Mouse (Mus musculus) frontal cortex, adult 2 months (tissue): ENCODE measurements around the gene Ptpro. TPM values are rescaled to one million over a fixed set of nuclear protein-coding genes. Genes with fewer than 3 reads are reported as not detected.
A peak's percentile ranks its signal among the peaks of the same experiment; 100 is the strongest.

ENCODE experiments used
- DNase-seq, 2 experiments: peaks; one replicate each; pipeline ENCODE4 v3.0.0; 2022; ENCODE audit warnings: low spot score in 1 of 2; ENCODE audit errors: extremely low spot score in 1 of 2
- polyA plus RNA-seq: library from polyadenylated mRNA; depleted of rRNA; stranded (reverse); fragments of >200 nt; gene quantifications from 2 replicates; pipeline ENCODE4 v1.2.3, GENCODE M21; 2012

Gene Ptpro
- polyA plus RNA-seq, 1 experiment, result 93.6 TPM

DNA sequence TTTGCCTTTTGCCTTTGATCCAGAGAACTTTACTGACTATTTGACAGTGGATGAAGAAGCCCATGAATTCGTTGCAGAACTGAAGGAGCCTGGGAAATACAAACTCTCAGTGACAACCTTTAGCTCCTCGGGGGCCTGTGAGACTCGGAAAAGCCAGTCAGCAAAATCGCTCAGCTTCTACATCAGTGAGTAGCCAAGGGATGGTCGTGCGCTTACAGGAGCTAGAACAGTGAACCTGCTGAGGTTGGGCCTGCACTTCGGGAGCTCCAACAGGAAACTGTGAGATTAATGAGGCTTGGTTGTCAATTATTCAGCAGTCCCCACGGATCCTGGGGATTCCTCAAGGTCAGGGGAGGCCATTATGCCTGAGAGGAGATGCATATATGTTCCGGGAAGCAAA is 130.4 kb downstream of the Ptpro start:
- DNase-seq, result no peak

GRCm38 (mm10) chr6:137386344-137386743 is 134.2 kb downstream of the Ptpro start:
- no peak for DNase-seq

DNA sequence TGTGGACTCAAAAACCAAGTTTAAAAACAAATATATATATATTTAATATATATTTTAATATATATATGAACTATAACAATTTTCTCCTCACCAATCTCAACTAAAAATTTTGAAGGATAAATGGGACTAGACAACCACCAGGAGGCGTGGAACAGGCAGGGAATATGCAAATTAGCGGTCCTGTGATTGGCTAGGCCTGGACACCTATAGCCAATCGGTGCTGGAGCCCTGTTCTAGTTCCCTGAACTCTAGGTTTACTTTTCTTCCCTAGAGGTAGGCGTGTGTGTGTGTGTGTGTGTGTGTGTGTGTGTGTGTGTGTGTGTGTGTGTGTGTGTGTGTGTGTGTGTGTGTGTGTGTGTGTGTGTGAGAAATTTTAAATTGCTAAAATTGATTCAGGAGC is 134.8 kb downstream of the Ptpro start:
- DNase-seq, result no peak

DNA sequence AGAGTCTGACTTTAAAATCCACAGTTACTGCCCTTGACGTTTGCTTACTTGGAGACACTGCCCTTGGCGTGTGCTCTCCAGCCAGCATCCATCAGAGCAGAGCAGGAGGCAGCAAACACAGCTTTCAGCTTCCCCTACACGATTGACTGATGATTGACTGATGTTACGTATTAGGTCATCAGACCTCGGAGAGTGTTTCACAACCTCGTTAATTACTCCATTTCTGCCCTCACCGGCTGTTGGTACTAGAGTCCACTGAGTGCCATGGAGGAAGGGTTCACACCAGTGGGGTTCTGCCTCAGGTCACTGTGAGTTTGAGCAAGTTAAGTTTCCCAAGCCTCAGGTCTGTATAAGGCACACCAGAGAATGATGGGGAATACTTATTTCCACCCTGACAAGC is 143.0 kb downstream of the Ptpro start:
- DNase-seq, result no peak

DNA sequence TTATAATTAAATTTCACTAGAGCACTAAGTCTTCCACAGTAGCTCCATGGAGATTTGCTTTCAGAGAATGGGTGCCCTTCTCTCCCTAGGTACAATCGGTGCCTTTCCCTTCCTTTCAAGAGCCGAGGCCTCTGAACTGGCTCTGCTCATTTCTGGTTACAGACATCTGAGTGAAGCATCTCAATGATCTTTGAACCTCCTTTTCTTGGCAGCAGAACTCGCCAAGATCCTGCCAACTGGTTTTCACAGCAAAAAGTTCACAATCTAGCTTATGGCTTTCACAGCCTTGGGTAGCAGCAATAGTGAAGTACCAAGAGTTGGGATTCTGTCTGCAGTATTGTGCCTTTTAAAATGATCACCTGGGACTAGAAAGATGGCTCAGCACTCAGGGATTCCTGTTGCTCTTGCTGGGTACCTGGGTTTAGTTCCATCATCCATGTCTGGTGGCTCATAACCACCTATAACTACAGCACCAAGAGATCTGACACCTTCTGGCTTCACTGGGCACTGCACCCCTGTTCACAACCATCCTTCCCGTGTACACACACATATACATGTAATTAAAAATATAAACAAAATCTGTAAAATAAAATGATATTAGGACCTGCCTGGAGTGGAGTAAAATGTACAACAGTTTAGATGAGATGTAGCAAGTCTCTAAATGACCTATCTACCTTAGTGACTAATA is 144.1 kb downstream of the Ptpro start:
- no peak for DNase-seq

GRCm38 (mm10) chr6:137397358-137397757 is 145.2 kb downstream of the Ptpro start:
- DNase-seq, result no peak

DNA sequence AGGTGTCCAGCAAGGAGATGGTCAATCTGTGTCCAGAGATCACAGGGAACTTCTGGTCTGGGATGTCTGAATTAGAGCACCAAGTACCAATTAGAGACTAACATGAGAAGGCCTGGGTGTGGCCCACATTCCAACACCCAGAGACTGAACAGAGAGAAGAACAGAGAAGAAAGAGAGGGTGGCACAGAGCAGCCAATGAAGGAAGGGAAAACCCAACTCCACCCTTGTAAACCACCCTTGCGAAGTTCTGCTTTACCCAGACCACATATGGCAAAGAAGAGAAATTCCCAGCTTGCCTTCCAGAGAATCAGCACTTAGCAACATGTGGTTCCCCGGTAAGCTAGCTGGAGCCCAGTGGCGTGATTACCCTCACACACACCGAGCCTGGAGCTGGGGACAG is 152.1 kb downstream of the Ptpro start:
- no peak for DNase-seq

- DNase-seq, result no peak
Measured at GRCm38 (mm10) chr6:137405690-137406089, 153.6 kb downstream of the Ptpro start.

GRCm38 (mm10) chr6:137410510-137410909 is 158.4 kb downstream of the Ptpro start:
- DNase-seq, result peak in 1 of 2 experiments; percentile 25

GRCm38 (mm10) chr6:137411901-137412378 is 159.8 kb downstream of the Ptpro start:
- peak in 1 of 2 experiments; percentile 37 for DNase-seq

- DNase-seq, result no peak
Measured at GRCm38 (mm10) chr6:137413045-137413444, 160.9 kb downstream of the Ptpro start.

GRCm38 (mm10) chr6:137414531-137415405 is 162.6 kb downstream of the Ptpro start:
- DNase-seq, result peak in 1 of 2 experiments; percentile 73

DNA sequence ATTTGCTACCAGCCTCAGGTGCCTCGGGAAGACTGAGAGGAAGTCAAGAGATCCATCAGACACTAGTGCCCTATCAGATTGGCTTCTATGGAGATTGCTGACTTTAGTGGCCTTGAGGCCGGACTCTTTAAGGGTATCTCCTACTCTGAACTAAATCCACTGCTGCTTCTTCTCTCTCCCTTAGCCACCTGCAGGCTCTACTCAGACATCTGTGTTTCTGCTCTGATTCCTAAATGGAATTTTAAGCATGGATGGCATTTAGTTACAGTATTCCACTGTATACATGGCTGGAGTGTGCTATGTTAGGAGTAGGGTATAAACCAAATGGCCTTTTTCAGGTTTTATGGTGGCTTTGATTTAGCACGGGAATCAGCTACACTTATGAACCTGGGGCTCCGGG is 170.7 kb downstream of the Ptpro start:
- DNase-seq, result no peak

GRCm38 (mm10) chr6:137423830-137424229 is 171.7 kb downstream of the Ptpro start:
- peak in 1 of 2 experiments; percentile 28 for DNase-seq

DNA sequence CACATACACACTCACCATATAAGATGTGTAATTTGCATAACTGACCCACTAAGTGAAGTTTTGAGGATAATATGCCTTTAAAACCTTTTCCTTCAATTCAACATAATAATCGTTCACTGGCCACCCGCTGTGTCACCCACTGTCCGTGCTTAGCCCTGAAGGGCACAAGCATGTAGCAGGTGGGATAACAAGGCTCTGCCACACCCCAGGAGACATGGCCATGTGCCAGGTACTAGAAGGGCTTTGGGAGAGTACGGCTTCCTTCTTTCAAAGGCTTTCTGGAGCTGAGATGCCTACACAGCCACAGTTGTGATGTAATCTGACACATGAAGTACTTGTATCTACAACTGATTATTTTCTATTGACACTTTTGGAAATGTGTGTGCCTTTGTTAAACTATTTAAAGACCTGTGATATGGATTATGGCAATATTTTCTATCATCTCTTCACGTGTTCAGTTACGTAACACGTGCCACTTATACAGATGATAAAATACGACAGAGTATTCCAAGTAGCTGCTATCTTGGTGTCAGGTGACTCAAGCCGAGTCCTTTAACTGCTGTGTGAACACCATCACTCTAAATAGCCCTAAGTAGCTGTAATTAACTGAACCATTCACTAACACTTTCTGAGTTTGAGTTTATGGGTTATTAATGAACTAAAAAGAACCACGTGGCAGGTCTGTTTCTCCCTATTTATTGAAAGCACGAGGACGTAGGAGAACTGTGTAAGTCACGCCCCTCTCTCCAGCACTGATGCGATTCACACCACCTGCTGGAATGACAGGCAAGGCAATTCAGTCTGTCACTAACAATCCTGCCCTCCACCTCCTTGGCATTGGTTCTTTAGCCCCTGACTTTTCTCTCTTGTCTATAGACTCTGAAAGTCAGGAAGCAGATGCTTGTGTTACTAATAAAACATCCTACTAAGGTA is 173.6 kb downstream of the Ptpro start:
- no peak for DNase-seq

DNA sequence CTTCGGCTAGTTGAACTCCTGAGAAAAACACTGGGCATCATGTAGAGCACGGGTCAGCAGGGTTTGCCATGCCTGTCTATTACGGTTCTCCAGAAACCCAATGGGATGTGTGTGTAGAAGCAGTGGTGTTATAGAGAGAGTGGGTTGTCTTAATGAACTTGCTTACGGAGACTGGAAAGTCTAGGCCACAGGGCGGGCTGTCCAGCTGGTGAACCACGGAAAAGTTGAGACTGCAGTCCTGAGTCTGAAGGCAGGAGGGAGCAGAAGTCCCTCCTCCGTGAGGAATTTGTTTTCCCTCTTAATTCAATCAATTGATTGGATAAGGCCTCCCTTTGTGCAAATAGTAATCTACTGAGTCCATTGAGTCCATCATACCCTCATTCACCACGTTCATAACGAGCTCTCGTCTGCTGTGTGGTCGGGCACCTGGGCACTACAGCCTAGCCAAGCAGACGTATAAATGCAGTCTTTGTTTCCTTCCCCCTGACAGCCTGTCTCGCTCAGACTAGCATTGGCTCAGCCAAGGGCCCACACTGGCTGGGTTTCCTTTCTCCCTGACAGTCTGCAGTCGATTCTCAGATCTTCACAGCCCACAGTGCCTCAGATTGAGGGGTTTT is 181.5 kb downstream of the Ptpro start:
- no peak for DNase-seq

- DNase-seq, result no peak
Measured at GRCm38 (mm10) chr6:137437486-137437885, 185.4 kb downstream of the Ptpro start.

GRCm38 (mm10) chr6:137437902-137438580 is 185.9 kb downstream of the Ptpro start:
- DNase-seq, result peak in 1 of 2 experiments; percentile 28
